Mouse (Mus musculus) neural tube, embryonic 11.5 days (tissue): ENCODE measurements around the gene Otulin. TPM values are rescaled to one million over a fixed set of nuclear protein-coding genes. Genes with fewer than 3 reads are reported as not detected.

ENCODE experiments used
- ATAC-seq: fragments of 200-750 bp; cut with Nextera tagmentation; 2 replicates; pipeline ENCODE4 v1.8.0; 2017; ENCODE audit warnings: moderate number of reproducible peaks, mild to moderate bottlenecking, moderate TSS enrichment, moderate library complexity; ENCODE audit not compliant: insufficient read depth, low FRiP score, low TSS enrichment
- DNase-seq: peaks from one replicate; pipeline ENCODE4 v3.0.0-alpha.2; 2015; ENCODE audit warnings: low spot score
- H3K27ac ChIP-seq: fragments of 300-500 bp; sonication (generic); 2 replicates; pipeline ENCODE4 v1.5.1; 2014; ENCODE audit warnings: low read depth, mild to moderate bottlenecking, low read length
- H3K27me3 ChIP-seq: fragments of 300-500 bp; sonication (generic); 2 replicates; pipeline ENCODE4 v1.6.1; 2014; ENCODE audit warnings: mild to moderate bottlenecking, low read length, mixed read lengths; ENCODE audit not compliant: control insufficient read depth, insufficient read depth
- H3K36me3 ChIP-seq: fragments of 300-500 bp; sonication (generic); 2 replicates; pipeline ENCODE4 v1.6.1; 2014; ENCODE audit warnings: mild to moderate bottlenecking, low read length, moderate library complexity, mixed read lengths; ENCODE audit not compliant: control insufficient read depth, insufficient read depth
- H3K4me1 ChIP-seq: fragments of 300-500 bp; sonication (generic); 2 replicates; pipeline ENCODE4 v1.6.1; 2014; ENCODE audit warnings: low read length, mixed read lengths; ENCODE audit not compliant: control insufficient read depth, insufficient read depth
- H3K4me2 ChIP-seq: fragments of 300-500 bp; sonication (generic); 2 replicates; pipeline ENCODE4 v1.6.1; 2014; ENCODE audit warnings: low read depth, mild to moderate bottlenecking, moderate library complexity
- H3K4me3 ChIP-seq: fragments of 300-500 bp; sonication (generic); 2 replicates; pipeline ENCODE4 v1.5.1; 2014; ENCODE audit warnings: low read depth, low read length
- H3K9ac ChIP-seq: fragments of 300-500 bp; sonication (generic); 2 replicates; pipeline ENCODE4 v1.6.1; 2014; ENCODE audit warnings: mild to moderate bottlenecking, low read length
- H3K9me3 ChIP-seq: fragments of 300-500 bp; sonication (generic); 2 replicates; pipeline ENCODE4 v1.6.1; 2016; ENCODE audit warnings: low read length; ENCODE audit not compliant: control insufficient read depth
- WGBS: fragments of 180-500 bp; shearing (Covaris S2); extraction: QIAGEN DNeasy Blood & Tissue Kit; methylation state at CpG from one replicate; pipeline ENCODE4 v1.1.7; 2014; 5-methylcytosine and 5-hydroxymethylcytosine counted together
- polyA plus RNA-seq: library from polyadenylated mRNA; unstranded; fragments of >200 nt; fragmentation: Nextera tagmentation; extraction: Ambion mirVana; gene quantifications from 2 replicates; pipeline ENCODE4 v1.2.1, GENCODE M21; 2014

Gene Otulin
- polyA plus RNA-seq, 1 experiment from 2014 or later = 32.8 TPM

DNA sequence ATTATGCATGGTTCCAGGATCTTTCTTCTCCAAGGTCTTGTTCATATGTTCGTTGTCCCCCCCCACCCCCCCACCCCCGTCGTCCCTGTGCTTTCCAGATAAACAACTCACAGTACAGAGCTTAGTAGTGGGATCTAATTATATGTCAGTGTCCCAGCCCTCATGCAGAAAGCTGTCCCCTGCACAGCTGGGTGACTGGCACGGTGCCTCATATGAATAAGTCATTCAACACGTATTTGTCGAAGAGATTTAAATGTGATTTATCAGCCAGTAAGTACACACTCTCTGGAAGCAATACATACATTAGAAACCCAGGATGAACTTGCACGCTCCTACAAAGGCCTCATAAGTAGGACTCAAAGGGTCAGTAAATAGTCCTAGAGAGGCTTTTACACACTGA lies 80.6 kb downstream of the Otulin start:
- ATAC-seq (no peak), DNase-seq (no peak)
- Histone ChIP-seq H3K9ac (no peak overlapping the region), H3K4me3 (no peak overlapping the region), H3K27me3 (no peaks in the 10 kb centered on the region), H3K4me1 (peaks cover 3% of the 10 kb centered on the region; the same call in 1 of the 2 replicates), H3K4me2 (no peak overlapping the region), H3K36me3 (no peaks in the 10 kb centered on the region), H3K9me3 (no peaks in the 10 kb centered on the region), H3K27ac (no peak overlapping the region)
- WGBS = 64% methylated on average over 7 of the region's 7 CpGs

DNA sequence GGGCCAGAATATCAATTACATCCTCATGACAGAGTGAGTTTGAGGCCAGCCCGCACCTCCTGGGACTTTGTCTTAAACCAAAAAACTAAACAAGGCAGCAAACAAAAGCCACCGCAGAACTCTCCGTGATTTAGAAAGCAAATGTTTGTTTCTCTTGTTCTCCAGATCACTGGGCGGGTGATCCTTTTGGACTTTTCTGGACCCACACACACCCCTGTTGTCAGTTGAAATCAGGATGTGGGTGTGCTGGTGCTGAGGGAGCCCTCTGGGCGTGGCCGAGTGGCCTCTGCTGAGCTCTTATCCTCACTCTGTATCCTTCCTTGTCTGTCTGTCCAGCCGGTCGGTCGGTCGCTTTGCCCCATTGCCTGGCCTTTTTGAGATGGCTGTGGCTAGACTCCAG lies 81.4 kb downstream of the Otulin start:
- no peak for ATAC-seq
- Histone ChIP-seq H3K36me3 (no peaks in the 10 kb centered on the region), H3K27ac (no peak overlapping the region), H3K4me3 (no peak overlapping the region), H3K9me3 (no peaks in the 10 kb centered on the region), H3K9ac (no peak overlapping the region), H3K4me1 (peaks cover 3% of the 10 kb centered on the region; the same call in 1 of the 2 replicates), H3K27me3 (no peaks in the 10 kb centered on the region), H3K4me2 (no peak overlapping the region)
- 90% methylated on average over 10 of the region's 10 CpGs for WGBS
- DNase-seq = no peak

DNA sequence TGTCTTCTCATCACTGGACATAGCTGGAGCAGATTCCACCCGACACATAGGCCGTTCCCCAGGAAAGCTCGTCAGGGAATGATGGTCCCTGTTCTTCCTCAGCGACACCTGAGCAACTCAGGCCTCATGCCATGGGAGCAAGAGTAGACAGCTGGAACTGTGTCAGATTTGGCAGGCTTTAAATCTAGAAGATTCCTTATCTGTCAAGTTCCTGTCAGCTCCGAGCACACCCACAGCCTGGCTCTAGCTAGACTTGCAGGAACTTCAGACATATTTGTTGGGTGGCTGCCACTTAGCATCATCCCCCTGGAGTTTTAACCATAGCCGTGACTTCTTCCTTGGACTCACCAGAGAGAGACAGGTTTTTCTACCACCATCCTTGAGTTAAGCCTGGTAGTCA lies 82.4 kb downstream of the Otulin start:
- DNase-seq = no peak
- WGBS = 89% methylated on average over 6 of the region's 6 CpGs
- no peaks in the 10 kb centered on the region for H3K27me3 ChIP-seq
- H3K36me3 ChIP-seq = no peaks in the 10 kb centered on the region
- H3K4me1 ChIP-seq = peaks cover 3% of the 10 kb centered on the region; the same call in 1 of the 2 replicates
- no peak for ATAC-seq
- no peak overlapping the region for H3K27ac ChIP-seq
- H3K9ac ChIP-seq = no peak overlapping the region
- no peak overlapping the region for H3K4me3 ChIP-seq
- H3K9me3 ChIP-seq = no peaks in the 10 kb centered on the region
- no peak overlapping the region for H3K4me2 ChIP-seq

DNA sequence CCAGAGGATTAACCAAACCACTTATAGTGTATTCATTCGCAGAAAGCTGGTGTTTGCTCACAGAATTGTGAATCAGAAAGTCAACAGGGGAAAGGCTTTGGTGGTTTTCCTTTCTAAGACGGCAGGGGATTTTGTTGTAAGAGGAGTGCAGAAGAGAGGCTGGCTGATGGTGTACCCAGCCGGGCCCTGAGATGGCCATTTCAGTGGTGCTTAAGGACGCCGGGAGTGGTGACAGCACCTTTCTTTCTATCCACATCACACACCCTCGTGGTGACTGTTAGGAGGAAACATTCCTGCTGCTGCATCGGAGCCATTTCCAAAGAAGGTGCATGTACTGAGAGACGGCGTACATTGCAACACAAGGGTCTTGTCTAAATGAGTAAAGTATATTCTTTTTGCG lies 85.3 kb downstream of the Otulin start:
- Histone ChIP-seq H3K4me1 (peaks cover 3% of the 10 kb centered on the region; the same call in 1 of the 2 replicates), H3K27ac (no peak overlapping the region), H3K9ac (no peak overlapping the region), H3K4me2 (no peak overlapping the region), H3K4me3 (no peak overlapping the region), H3K27me3 (no peaks in the 10 kb centered on the region), H3K9me3 (no peaks in the 10 kb centered on the region), H3K36me3 (no peaks in the 10 kb centered on the region)
- ATAC-seq = no peak
- DNase-seq = no peak
- WGBS = 92% methylated on average over 10 of the region's 10 CpGs

DNA sequence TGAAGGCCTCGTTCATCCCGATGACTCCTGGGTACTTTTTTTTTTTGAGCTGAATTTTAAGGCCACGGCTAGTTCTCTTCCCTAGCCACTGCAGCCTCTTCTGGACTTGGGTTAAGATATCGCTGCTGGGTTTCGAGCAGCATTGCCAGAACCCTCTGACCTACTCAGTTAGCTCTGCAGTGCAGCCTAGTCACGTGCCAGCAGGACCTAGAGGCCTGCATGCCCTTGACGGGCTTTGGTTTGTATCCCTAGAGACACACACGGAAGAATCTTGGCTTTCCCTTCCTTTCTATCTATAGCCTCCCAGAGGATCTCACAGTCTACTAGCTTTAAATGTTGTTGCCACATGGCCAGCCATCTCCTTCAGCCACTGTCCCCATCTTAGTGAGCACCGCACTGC lies 90.7 kb downstream of the Otulin start:
- Histone ChIP-seq H3K9ac (no peak overlapping the region), H3K4me2 (no peak overlapping the region), H3K4me3 (no peak overlapping the region), H3K27me3 (no peaks in the 10 kb centered on the region), H3K4me1 (no peaks in the 10 kb centered on the region), H3K9me3 (no peaks in the 10 kb centered on the region), H3K27ac (no peak overlapping the region), H3K36me3 (no peaks in the 10 kb centered on the region)
- DNase-seq = no peak
- WGBS = 92% methylated on average over 9 of the region's 9 CpGs
- ATAC-seq = no peak

DNA sequence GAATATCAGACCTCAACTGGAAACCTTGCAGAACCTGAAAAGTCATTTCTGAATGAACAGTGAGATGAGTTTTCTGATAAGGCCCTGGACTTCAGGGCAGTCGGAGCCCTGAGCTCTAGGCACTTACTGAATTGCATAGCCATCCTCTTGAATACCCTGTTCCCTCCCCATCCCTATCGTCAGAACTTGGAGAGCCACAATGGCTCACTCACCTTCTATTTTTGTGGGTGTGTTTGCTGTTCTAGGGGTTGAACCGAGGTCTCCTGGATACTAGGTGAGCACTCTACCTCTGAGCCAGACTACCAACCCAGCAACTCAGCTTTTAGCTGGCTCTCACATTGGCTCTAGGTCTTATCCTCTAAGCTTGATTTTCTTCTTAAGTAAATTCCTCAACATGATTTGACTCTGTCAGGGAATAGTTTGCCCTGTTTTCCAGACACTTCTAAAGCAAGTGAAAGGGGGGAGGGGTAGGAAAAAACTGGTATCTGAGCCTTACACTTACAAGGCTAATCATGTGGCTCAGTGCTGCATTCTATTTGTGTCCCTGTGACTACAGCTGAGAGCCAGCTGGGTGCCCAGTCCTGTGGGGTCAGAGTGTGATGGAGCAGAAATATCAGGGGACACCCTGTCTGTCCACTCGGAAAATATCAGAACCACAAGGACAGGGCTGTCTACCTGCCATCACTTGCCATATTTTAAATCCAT lies 92.8 kb downstream of the Otulin start:
- 68% methylated on average over 4 of the region's 4 CpGs for WGBS
- Histone ChIP-seq H3K27ac (no peak overlapping the region), H3K4me1 (no peaks in the 10 kb centered on the region), H3K27me3 (no peaks in the 10 kb centered on the region), H3K4me3 (no peak overlapping the region), H3K9me3 (no peaks in the 10 kb centered on the region), H3K4me2 (no peak overlapping the region), H3K9ac (no peak overlapping the region), H3K36me3 (no peaks in the 10 kb centered on the region)
- no peak for DNase-seq
- ATAC-seq = no peak

DNA sequence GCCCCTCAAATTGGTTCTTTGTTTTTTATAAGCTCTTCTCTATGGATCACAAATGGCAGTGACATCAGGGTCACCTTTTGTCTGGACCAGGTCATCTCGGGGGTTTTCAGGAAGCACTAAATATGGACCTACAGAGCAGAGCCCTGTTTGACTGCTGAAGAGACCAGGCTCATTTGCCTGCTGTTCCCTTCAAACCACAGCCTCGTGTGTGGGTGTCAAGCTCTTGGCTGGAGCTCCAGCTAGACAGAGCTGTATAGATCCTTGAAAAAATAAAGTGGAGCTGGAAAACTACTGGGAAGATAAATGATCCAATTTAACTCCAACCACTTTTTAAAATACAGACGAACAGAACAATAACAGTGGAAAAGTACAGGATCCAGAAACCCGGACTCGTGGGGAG lies 93.7 kb downstream of the Otulin start:
- Histone ChIP-seq H3K27ac (no peak overlapping the region), H3K4me1 (no peaks in the 10 kb centered on the region), H3K36me3 (no peaks in the 10 kb centered on the region), H3K4me2 (no peak overlapping the region), H3K27me3 (no peaks in the 10 kb centered on the region), H3K4me3 (no peak overlapping the region), H3K9me3 (no peaks in the 10 kb centered on the region), H3K9ac (no peak overlapping the region)
- no peak for ATAC-seq
- DNase-seq = no peak
- 44% methylated on average over 5 of the region's 5 CpGs for WGBS

DNA sequence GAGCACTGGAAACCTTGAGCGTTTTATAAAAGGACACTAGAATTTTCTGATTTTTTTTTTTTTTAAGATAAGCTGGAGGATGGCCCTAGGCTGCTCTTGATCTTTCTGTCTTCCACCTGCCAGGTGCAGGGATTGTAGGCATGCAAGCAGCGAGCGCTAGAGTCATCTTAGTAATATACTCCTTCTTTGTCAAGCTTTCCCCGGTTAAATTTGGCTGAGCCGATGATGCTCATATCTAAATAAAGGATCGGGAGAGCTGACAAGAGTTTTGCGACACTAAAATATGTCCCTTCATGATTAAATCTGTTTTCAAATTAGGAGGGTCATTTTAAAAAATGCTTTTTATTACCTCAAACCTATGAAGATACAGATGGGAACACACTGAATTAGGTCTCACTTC lies 94.3 kb downstream of the Otulin start:
- no peak overlapping the region for H3K4me2 ChIP-seq
- no peaks in the 10 kb centered on the region for H3K9me3 ChIP-seq
- DNase-seq (no peak), ATAC-seq (no peak)
- no peak overlapping the region for H3K27ac ChIP-seq
- no peak overlapping the region for H3K4me3 ChIP-seq
- H3K9ac ChIP-seq = no peak overlapping the region
- no peaks in the 10 kb centered on the region for H3K27me3 ChIP-seq
- WGBS = 93% methylated on average over 7 of the region's 7 CpGs
- H3K36me3 ChIP-seq = no peaks in the 10 kb centered on the region
- H3K4me1 ChIP-seq = no peaks in the 10 kb centered on the region

DNA sequence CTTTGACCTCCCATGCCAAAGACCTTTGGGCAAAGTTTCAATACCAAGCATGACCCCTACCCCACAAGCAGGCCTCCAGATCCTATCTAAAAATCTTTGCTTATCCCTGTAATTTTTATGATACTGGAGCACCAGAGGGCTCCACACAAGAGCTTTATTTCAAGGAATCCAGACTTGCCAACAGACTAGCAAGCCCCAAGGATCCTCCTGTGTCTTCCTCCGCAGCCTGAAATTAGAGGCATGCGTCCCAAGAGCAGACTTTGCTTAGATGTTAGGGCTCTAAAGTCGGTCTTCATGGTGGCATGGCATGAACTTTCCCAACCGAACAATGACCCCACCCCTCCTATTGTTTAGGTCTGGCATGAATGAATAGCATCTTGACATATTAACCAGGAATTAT lies 94.8 kb downstream of the Otulin start:
- no peak for DNase-seq
- H3K4me3 ChIP-seq = no peak overlapping the region
- WGBS = 74% methylated on average over 4 of the region's 4 CpGs
- no peak overlapping the region for H3K4me2 ChIP-seq
- H3K4me1 ChIP-seq = no peaks in the 10 kb centered on the region
- no peaks in the 10 kb centered on the region for H3K9me3 ChIP-seq
- no peaks in the 10 kb centered on the region for H3K27me3 ChIP-seq
- no peaks in the 10 kb centered on the region for H3K36me3 ChIP-seq
- no peak for ATAC-seq
- H3K27ac ChIP-seq = no peak overlapping the region
- no peak overlapping the region for H3K9ac ChIP-seq
